Mouse (Mus musculus) stomach, postnatal 0 days (tissue): ENCODE measurements at regions not wholly inside any gene's neighbourhood (a gene's known extent, or its start where the extent isn't known, plus 50 kb on each side); places are given as distances from the start of the nearest gene placed in this dataset.
"Not testable (repeated sequence)": the region's sequence is repeated elsewhere in the genome, so short reads cannot be mapped to it uniquely, and the experiment has no call there.

ENCODE experiments used
- ATAC-seq: fragments of 200-750 bp; cut with Nextera tagmentation; 2 replicates; pipeline ENCODE4 v1.8.0; 2017; ENCODE audit not compliant: low FRiP score, low TSS enrichment
- DNase-seq: peaks from one replicate; pipeline ENCODE4 v3.0.0-alpha.2; 2016; ENCODE audit warnings: low spot score
- H3K27ac ChIP-seq: fragments of 300-500 bp; sonication (generic); replicated peaks from 2 replicates; pipeline ENCODE4 v1.5.1; 2014; ENCODE audit warnings: mild to moderate bottlenecking, control low read depth
- H3K27me3 ChIP-seq: fragments of 300-500 bp; sonication (generic); 2 replicates; pipeline ENCODE4 v1.6.1; 2014; ENCODE audit warnings: low read length; ENCODE audit not compliant: control insufficient read depth, insufficient read depth
- H3K36me3 ChIP-seq: fragments of 300-500 bp; sonication (generic); 2 replicates; pipeline ENCODE4 v1.6.1; 2014; ENCODE audit warnings: low read length, mixed read lengths; ENCODE audit not compliant: control insufficient read depth, insufficient read depth
- H3K4me1 ChIP-seq: fragments of 300-500 bp; sonication (generic); replicated peaks from 2 replicates; pipeline ENCODE4 v1.6.1; 2014; ENCODE audit warnings: antibody characterized with exemption; ENCODE audit not compliant: control insufficient read depth, insufficient read depth
- H3K4me2 ChIP-seq: fragments of 300-500 bp; sonication (generic); replicated peaks from 2 replicates; pipeline ENCODE4 v1.6.1; 2014; ENCODE audit warnings: low read depth, mild to moderate bottlenecking, control low read depth, moderate library complexity
- H3K4me3 ChIP-seq: fragments of 300-500 bp; sonication (generic); 2 replicates; pipeline ENCODE4 v1.5.1; 2014; ENCODE audit warnings: low read depth, low read length, control low read depth
- H3K9ac ChIP-seq: fragments of 300-500 bp; sonication (generic); 2 replicates; pipeline ENCODE4 v1.6.1; 2014; ENCODE audit warnings: mild to moderate bottlenecking, low read length, control low read depth, mixed read lengths
- H3K9me3 ChIP-seq: fragments of 300-500 bp; sonication (generic); 2 replicates; pipeline ENCODE4 v1.6.1; 2016; ENCODE audit warnings: low read length; ENCODE audit not compliant: control insufficient read depth
- WGBS: fragments of 180-500 bp; shearing (Covaris S2); extraction: QIAGEN DNeasy Blood & Tissue Kit; methylation state at CpG from one replicate; pipeline ENCODE4 v1.1.7; 2014; 5-methylcytosine and 5-hydroxymethylcytosine counted together

DNA sequence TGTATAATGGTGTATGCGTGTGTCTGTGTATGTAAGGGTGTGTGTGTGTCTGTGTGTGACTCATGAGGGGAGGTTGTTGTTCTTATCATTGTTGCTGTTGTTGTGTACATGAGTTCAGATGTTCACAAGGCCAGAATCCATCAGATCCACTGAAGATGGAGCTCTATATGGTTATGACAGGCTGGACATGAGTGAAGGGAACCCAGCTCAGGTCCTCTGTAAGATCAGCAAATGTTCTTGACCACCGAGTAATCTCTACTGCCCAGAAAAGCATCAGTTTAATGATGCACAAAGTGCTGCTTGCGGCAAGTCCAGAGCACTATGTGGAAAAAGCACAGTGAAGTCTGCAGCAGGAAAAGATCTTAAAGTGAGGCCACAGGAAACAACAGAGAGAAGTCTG lies 77.5 kb downstream of the Gm15319 start:
- not testable (repeated sequence) for H3K36me3 ChIP-seq, H3K4me3 ChIP-seq, H3K9me3 ChIP-seq, DNase-seq, ATAC-seq, H3K4me2 ChIP-seq, H3K27me3 ChIP-seq, H3K9ac ChIP-seq, H3K27ac ChIP-seq, H3K4me1 ChIP-seq
- WGBS = 89% methylated on average over 2 of the region's 3 CpGs

DNA sequence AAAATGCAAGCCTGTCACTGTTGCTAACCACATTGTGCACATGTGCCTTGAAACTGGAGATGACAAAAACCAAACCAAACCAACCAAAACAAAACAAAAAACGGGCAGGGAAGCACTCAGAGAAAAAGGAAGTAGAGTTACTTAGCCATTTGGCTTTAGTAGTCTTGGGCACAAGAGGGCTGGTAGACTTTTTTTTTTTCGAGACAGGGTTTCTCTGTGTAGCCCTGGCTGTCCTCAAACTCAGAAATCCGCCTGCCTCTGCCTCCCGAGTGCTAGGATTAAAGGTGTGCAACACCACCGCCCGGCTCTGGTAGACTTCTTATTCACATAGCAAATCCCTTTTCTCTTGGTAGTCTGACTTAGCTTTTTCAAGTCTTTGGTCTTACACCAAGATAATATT lies 78.2 kb downstream of the Gm15319 start:
- WGBS = 84% methylated on average over 3 of the region's 6 CpGs
- not testable (repeated sequence) for ATAC-seq

DNA sequence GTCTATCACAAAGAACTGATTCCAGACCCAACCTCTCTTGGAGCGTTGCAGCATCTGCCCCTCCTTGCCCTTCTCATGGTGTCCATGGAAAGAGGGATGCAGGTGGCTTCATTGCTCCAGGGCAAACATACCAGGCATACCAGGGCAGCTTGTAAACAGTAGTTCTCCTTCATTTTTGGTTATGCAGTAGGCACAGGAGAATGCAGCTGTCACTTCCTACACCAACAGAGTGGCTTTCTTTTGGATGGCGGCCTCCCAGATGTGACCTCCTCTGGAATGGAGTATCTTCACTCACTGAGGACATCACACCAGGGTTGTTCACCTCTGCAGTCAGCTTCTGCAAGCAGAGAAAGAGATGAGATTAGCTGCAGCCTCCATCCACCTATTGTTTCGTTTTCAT lies 79.9 kb downstream of the Gm15319 start:
- not testable (repeated sequence) for H3K4me3 ChIP-seq, ATAC-seq, H3K27ac ChIP-seq, H3K9ac ChIP-seq, DNase-seq, H3K27me3 ChIP-seq, H3K36me3 ChIP-seq, H3K4me2 ChIP-seq, H3K9me3 ChIP-seq, H3K4me1 ChIP-seq
- WGBS = no CpG with 5 or more reads among the region's 3 CpGs

More for the DNA sequence above, 78.2 kb downstream of the Gm15319 start:
- H3K4me2 ChIP-seq, H3K9me3 ChIP-seq, H3K27me3 ChIP-seq, H3K36me3 ChIP-seq, H3K4me3 ChIP-seq, H3K27ac ChIP-seq, DNase-seq, H3K9ac ChIP-seq, H3K4me1 ChIP-seq: not testable (repeated sequence)

DNA sequence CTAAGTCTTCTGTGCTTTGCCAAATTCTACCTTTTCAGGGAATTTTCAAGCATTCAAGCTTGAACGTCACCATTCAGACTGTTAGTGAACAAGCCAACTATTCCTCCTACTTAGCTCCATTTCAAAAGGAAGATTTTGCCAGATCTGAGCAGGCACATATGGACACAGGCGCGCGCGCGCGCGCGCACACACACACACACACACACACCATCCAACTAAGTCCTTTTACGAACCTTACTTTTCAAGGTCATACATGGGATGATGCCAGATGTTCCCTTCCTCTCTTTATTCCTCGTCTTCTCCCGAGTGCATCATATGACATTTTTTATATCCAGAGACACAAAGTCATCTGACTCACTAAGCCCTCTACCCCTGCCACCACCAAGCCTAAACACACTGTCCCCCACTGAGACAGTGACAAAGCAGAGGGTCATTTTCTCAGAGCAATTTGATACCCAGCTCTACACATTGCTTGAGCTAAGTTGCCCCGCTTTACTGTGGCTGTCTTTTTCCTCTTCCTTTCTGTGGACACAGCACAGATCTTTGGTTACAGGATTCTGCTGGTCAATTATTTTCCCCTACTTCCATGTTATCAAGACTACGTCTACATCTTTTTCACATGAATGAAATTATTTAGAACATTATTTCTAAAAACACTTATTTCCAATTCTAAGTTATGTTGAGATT lies 81.7 kb downstream of the Gm15319 start:
- 95% methylated on average over 14 of the region's 14 CpGs for WGBS
- H3K4me2 ChIP-seq, DNase-seq, H3K4me3 ChIP-seq, H3K4me1 ChIP-seq, H3K9ac ChIP-seq, ATAC-seq, H3K27me3 ChIP-seq, H3K27ac ChIP-seq, H3K36me3 ChIP-seq, H3K9me3 ChIP-seq: not testable (repeated sequence)

DNA sequence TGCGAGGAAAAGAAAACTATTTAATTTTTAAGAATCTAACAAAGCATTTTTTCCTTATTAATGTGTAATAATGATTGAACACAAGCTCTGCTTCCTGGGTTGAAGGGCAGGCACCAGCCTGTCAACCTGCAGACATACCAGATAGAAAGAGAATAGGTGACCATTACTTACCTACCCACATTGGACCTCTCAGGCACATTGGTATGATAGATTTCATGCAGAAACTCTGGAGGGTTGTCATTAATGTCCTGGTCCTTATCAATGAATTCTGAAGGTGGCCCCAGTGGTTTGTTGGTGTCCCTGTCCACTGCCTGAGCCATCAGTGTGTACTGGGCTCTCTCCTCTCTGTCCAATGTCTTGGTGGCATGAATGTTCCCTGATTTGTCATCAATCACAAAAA lies 85.3 kb downstream of the Gm15319 start:
- H3K4me1 ChIP-seq, H3K27me3 ChIP-seq: not testable (repeated sequence)
- 100% methylated on average over 1 of the region's 1 CpGs for WGBS

DNA sequence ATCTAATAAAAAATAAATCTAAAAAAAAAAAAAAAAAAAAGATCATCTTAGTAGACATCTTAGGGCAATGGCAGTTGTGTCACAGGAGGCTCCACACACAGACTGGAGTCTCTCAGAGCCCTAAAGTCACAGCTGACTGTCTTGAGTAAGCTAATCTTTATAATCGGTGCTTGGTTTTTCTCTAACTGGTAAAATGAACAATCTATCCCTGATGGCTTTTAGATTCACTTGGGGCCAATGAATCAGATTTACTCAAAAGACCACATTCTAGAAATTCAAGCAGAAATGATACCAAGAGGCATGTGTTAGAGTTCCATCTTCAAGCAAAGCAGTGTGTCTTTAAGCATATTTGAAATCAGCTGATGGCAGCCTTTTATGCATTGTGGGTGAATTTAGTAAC lies 86.3 kb downstream of the Gm15319 start:
- H3K4me2 ChIP-seq, H3K9me3 ChIP-seq, H3K4me3 ChIP-seq, ATAC-seq, H3K36me3 ChIP-seq, H3K4me1 ChIP-seq, H3K27me3 ChIP-seq, H3K9ac ChIP-seq, DNase-seq, H3K27ac ChIP-seq: not testable (repeated sequence)
- WGBS = 82% methylated on average over 1 of the region's 1 CpGs

More for the DNA sequence above, 85.3 kb downstream of the Gm15319 start:
- H3K36me3 ChIP-seq, H3K9me3 ChIP-seq, ATAC-seq, DNase-seq, H3K9ac ChIP-seq, H3K4me2 ChIP-seq, H3K4me3 ChIP-seq, H3K27ac ChIP-seq: not testable (repeated sequence)

DNA sequence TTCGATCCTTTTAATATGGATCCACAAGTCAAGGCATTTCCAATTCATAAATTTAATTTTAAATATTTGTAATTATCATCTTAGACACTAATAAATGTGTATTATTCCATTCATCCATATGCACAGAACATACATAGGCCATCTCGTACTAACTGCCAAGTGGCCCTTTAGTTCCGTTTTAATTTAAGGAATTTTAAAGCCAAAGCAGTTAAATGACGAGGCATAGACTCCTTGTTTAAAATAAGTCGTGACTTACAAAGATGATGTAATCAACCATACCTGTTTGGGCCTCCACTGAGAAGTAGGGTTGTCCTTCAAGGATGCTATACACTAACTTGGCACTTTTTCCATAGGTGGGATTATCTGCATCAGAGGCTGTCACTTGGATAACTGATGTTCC lies 89.2 kb downstream of the Gm15319 start:
- H3K9me3 ChIP-seq, H3K9ac ChIP-seq, ATAC-seq, H3K27me3 ChIP-seq, H3K27ac ChIP-seq, DNase-seq, H3K36me3 ChIP-seq, H3K4me2 ChIP-seq, H3K4me1 ChIP-seq, H3K4me3 ChIP-seq: not testable (repeated sequence)
- WGBS = 81% methylated on average over 4 of the region's 5 CpGs

DNA sequence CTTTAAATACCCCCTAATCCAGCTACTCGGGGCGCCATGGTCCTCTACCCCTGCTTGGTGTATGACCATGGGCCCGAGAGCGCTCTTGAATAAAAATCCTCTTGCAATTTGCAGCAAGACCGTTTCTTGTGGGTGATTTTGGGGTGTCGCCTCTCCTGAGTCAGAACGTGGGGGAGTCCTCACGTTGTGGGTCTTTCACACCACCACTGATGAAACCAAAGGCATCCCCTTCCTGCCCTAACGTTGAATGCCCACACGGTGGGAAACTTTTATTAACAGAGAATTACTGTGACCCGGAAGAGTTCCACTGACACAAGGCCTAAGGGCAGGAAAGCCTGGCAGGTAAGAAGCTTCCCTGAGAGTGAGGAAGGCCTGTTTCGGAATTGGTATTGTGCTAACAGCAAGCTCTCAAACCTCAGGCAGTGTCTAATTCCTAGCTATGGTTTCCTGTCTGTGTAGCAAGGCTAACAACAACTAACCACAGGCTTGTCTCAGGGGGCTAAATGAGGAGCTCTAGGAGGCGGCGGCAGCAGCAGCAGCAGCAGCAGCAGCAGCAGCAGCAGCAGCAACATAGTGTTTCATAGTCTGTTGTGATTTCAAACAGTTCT lies 95.4 kb downstream of the Gm15319 start:
- ATAC-seq = not testable (repeated sequence)

DNA sequence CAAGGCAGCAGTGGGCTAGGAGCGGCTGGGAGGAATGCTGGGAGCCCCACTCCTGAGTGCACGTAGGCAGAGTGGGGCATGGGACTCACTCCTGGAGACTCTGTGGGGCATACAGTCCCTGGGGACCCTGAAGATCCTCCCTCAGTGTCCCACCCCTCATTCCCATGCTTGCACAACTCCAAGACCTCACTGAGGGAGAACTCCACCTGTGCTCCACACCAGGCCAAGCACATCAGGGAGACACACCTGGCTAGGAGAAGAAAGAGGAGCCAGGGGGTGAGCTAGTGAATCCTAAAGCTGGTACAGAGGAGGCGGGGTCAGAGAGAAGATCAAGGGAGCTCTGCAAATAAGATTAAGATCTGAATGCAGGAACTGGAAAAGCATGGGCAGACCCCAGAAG lies 96.2 kb downstream of the Gm15319 start:
- 89% methylated on average over 3 of the region's 3 CpGs for WGBS
- not testable (repeated sequence) for H3K27me3 ChIP-seq, H3K4me3 ChIP-seq, H3K27ac ChIP-seq, H3K4me2 ChIP-seq, H3K9ac ChIP-seq, ATAC-seq, H3K36me3 ChIP-seq, H3K4me1 ChIP-seq, DNase-seq, H3K9me3 ChIP-seq

More for the DNA sequence above, 95.4 kb downstream of the Gm15319 start:
- not testable (repeated sequence) for H3K27ac ChIP-seq, H3K4me2 ChIP-seq, H3K4me1 ChIP-seq, H3K36me3 ChIP-seq, H3K9me3 ChIP-seq, H3K27me3 ChIP-seq, H3K9ac ChIP-seq, H3K4me3 ChIP-seq, DNase-seq
- 88% methylated on average over 10 of the region's 14 CpGs for WGBS
